Mouse (Mus musculus): ENCODE data around the gene Mboat2.

The Mboat2 gene

GRCm38 (mm10) chr12:25005350-25005749, 174.7 kb downstream of the Mboat2 start:
- no peak for DNase-seq (ENCODE audit: low read depth in 1 of 2, low spot score in 2 of 2)

GRCm38 (mm10) chr12:25009957-25010356, 179.3 kb downstream of the Mboat2 start:
- no peak for DNase-seq (ENCODE audit: low read depth in 1 of 2, low spot score in 2 of 2)

GRCm38 (mm10) chr12:25010416-25010815, 179.7 kb downstream of the Mboat2 start:
- no peak for DNase-seq (ENCODE audit: low read depth in 1 of 2, low spot score in 2 of 2)

- DNase-seq (ENCODE audit: low read depth in 1 of 2, low spot score in 2 of 2) = no peak
These were observed 181.2 kb downstream of the Mboat2 start for GRCm38 (mm10) chr12:25011733-25012367.

GRCm38 (mm10) chr12:25012555-25013540, 182.2 kb downstream of the Mboat2 start:
- DNase-seq (ENCODE audit: low read depth in 1 of 2, low spot score in 2 of 2) = no peak

All from monocyte, adult 2 months (primary cell).